Mouse (Mus musculus) B cell, adult 62 days (primary cell): ENCODE measurements around the gene Stx12. TPM values are rescaled to one million over a fixed set of nuclear protein-coding genes. Genes with fewer than 3 reads are reported as not detected.

Experiments
- total RNA-seq: library from RNA; stranded (reverse); gene quantifications from 4 replicates; pipeline ENCODE4 v1.2.4, GENCODE M21; 2023

The Stx12 gene
- 17.7 to 21.1 TPM (median 19.6 TPM) in 4 replicates for total RNA-seq

GRCm38 (mm10) chr4:132884064-132884843 lies at the start of gene Stx12:
Gene Stx12, minus strand, starts transcription at chr4:132884509.

GRCm38 (mm10) chr4:132922558-132923008 lies 38.3 kb upstream of the Stx12 start, which contains the start of gene Fam76a:
Gene Fam76a, minus strand, starts transcription at chr4:132922558.

GRCm38 (mm10) chr4:132842970-132843704 lies 41.2 kb downstream of the Stx12 start, which contains the start of gene Ppp1r8:
Gene Ppp1r8, minus strand, starts transcription at chr4:132843169.

Other genes starting within 250 kb of the Stx12 start
- gene Eya3, start 245.5 kb downstream of the Stx12 start, total RNA-seq, result 30.6 to 39.6 TPM (median 35.5 TPM) in 4 replicates
- 1.3 to 2.7 TPM (median 2.6 TPM) in 4 replicates for gene Xkr8, start 152.0 kb downstream of the Stx12 start, total RNA-seq
- gene Smpdl3b, start 127.3 kb downstream of the Stx12 start, total RNA-seq, result 0.29 TPM in 1 of 4 replicates, not detected in the others
- gene Rpa2, start 116.2 kb downstream of the Stx12 start, total RNA-seq, result 40.5 to 47.5 TPM (median 45.2 TPM) in 4 replicates
- 133 to 134 TPM (median 133 TPM) in 4 replicates for gene Themis2, start 88.1 kb downstream of the Stx12 start, total RNA-seq
- gene Ppp1r8, start 41.3 kb downstream of the Stx12 start, total RNA-seq, result 37.8 to 45.2 TPM (median 42.5 TPM) in 4 replicates
- gene Fam76a, start 38.0 kb upstream of the Stx12 start, total RNA-seq, result 37.1 to 50.3 TPM (median 44.1 TPM) in 4 replicates
- 30.2 to 33.7 TPM (median 31.5 TPM) in 4 replicates for gene Fgr, start 89.6 kb upstream of the Stx12 start, total RNA-seq
- gene Ahdc1, start 126.8 kb upstream of the Stx12 start, total RNA-seq, result 66.2 to 87.0 TPM (median 78.5 TPM) in 4 replicates
- gene Wasf2, start 246.0 kb upstream of the Stx12 start, total RNA-seq, result 291 to 323 TPM (median 299 TPM) in 4 replicates